Mouse (Mus musculus) intestine, embryonic 15.5 days (tissue): ENCODE results near the gene Slc35g3. TPM values are rescaled to one million over a fixed set of nuclear protein-coding genes. Genes with fewer than 3 reads are reported as not detected.
A peak's percentile ranks its signal among the peaks of the same experiment; 100 is the strongest.
"Not testable (repeated sequence)": the region's sequence is repeated elsewhere in the genome, so short reads cannot be mapped to it uniquely, and the experiment has no call there.

Experiments used
- ATAC-seq: fragments of 200-750 bp; cut with Nextera tagmentation; 2 replicates; pipeline ENCODE4 v1.8.0; 2017; ENCODE audit warnings: moderate TSS enrichment, moderate library complexity
- H3K27ac ChIP-seq: fragments of 300-500 bp; sonication (generic); 2 replicates; pipeline ENCODE4 v1.5.1; 2015; ENCODE audit warnings: mild to moderate bottlenecking, inconsistent platforms
- H3K27me3 ChIP-seq: fragments of 300-500 bp; sonication (generic); replicated peaks from 2 replicates; pipeline ENCODE4 v1.6.1; 2015; ENCODE audit warnings: inconsistent platforms
- H3K36me3 ChIP-seq: fragments of 300-500 bp; sonication (generic); 2 replicates; pipeline ENCODE4 v1.6.1; 2015; ENCODE audit warnings: inconsistent platforms
- H3K4me1 ChIP-seq: fragments of 300-500 bp; sonication (generic); replicated peaks from 2 replicates; pipeline ENCODE4 v1.6.1; 2015; ENCODE audit warnings: inconsistent platforms
- H3K4me2 ChIP-seq: fragments of 300-500 bp; sonication (generic); replicated peaks from 2 replicates; pipeline ENCODE4 v1.6.1; 2015; ENCODE audit warnings: mild to moderate bottlenecking, inconsistent platforms
- H3K4me3 ChIP-seq: fragments of 300-500 bp; sonication (generic); replicated peaks from 2 replicates; pipeline ENCODE4 v1.5.1; 2015; ENCODE audit warnings: inconsistent platforms
- H3K9ac ChIP-seq: fragments of 300-500 bp; sonication (generic); 2 replicates; pipeline ENCODE4 v1.6.1; 2015; ENCODE audit warnings: inconsistent platforms
- H3K9me3 ChIP-seq: fragments of 300-500 bp; sonication (generic); 2 replicates; pipeline ENCODE4 v1.6.1; 2016; ENCODE audit warnings: inconsistent platforms
- WGBS: fragments of 180-500 bp; shearing (Covaris S2); methylation state at CpG from one replicate; pipeline ENCODE4 v1.1.7; 2015; 5-methylcytosine and 5-hydroxymethylcytosine counted together
- polyA plus RNA-seq: library from polyadenylated mRNA; unstranded; fragments of >200 nt; fragmentation: Nextera tagmentation; extraction: Ambion mirVana; gene quantifications from 2 replicates; pipeline ENCODE4 v1.2.1, GENCODE M21; 2015

Gene Slc35g3
- polyA plus RNA-seq, 1 experiment from 2014 or later = 0.15 TPM

GRCm38 (mm10) chr11:69760160-69760900, 1.4 kb downstream of the Slc35g3 start:
- 77% methylated on average over 14 of the region's 14 CpGs for WGBS
- Histone ChIP-seq H3K4me3 (no peak overlapping the region), H3K4me2 (peak overlapping the region; percentile 84), H3K9ac (peak overlapping the region; percentile 6; the same call in 1 of the 2 replicates), H3K27me3 (no peaks in the 10 kb centered on the region), H3K36me3 (no peaks in the 10 kb centered on the region), H3K9me3 (no peaks in the 10 kb centered on the region), H3K27ac (peak overlapping the region; percentile 99), H3K4me1 (peaks cover 31% of the 10 kb centered on the region)
- no peak for ATAC-seq

GRCm38 (mm10) chr11:69758971-69759721, 2.6 kb downstream of the Slc35g3 start:
- peak overlapping the region; percentile 64 for H3K9ac ChIP-seq
- H3K4me3 ChIP-seq = peak overlapping the region; percentile 52
- WGBS = under 1% methylated on average over 37 of the region's 37 CpGs
- ATAC-seq = peak; percentile 92
- H3K4me2 ChIP-seq = peak overlapping the region; percentile 84
- no peaks in the 10 kb centered on the region for H3K36me3 ChIP-seq
- peak overlapping the region; percentile 99 for H3K27ac ChIP-seq
- H3K4me1 ChIP-seq = peaks cover 31% of the 10 kb centered on the region
- no peaks in the 10 kb centered on the region for H3K9me3 ChIP-seq
- no peaks in the 10 kb centered on the region for H3K27me3 ChIP-seq

- no peaks in the 10 kb centered on the region for H3K27me3 ChIP-seq
- WGBS = 0% methylated on average over 36 of the region's 36 CpGs
- H3K4me3 ChIP-seq = peak within 1 kb of the TSS; percentile 52
- no peaks in the 10 kb centered on the region for H3K9me3 ChIP-seq
- peak within 1 kb of the TSS; percentile 99 for H3K27ac ChIP-seq
- peak; percentile 98 for ATAC-seq
- peak within 1 kb of the TSS; percentile 64 for H3K9ac ChIP-seq
- no peaks in the 10 kb centered on the region for H3K36me3 ChIP-seq
- H3K4me1 ChIP-seq = peaks cover 31% of the 10 kb centered on the region
- peak within 1 kb of the TSS; percentile 84 for H3K4me2 ChIP-seq
Observed at GRCm38 (mm10) chr11:69758478-69758970, 3.2 kb downstream of the Slc35g3 start, which contains the start of gene Polr2a. Gene Polr2a (minus strand): TSS chr11:69758637.

GRCm38 (mm10) chr11:69758090-69758456, 3.7 kb downstream of the Slc35g3 start:
- under 1% methylated on average over 26 of the region's 26 CpGs for whole genome bisulfite sequencing
- peak; percentile 89 for ATAC-seq
- H3K36me3 ChIP-seq = no peaks in the 10 kb centered on the region
- H3K9me3 ChIP-seq = no peaks in the 10 kb centered on the region
- peaks cover 32% of the 10 kb centered on the region for H3K4me1 ChIP-seq
- H3K27me3 ChIP-seq = no peaks in the 10 kb centered on the region
- H3K27ac ChIP-seq = peak overlapping the region; percentile 99
- H3K4me3 ChIP-seq = peak overlapping the region; percentile 52
- H3K9ac ChIP-seq = peak overlapping the region; percentile 60
- H3K4me2 ChIP-seq = peak overlapping the region; percentile 84

- Histone ChIP-seq H3K4me1 (peaks cover 38% of the 10 kb centered on the region), H3K4me3 (peak overlapping the region; percentile 52), H3K4me2 (peak overlapping the region; percentile 84), H3K9me3 (no peaks in the 10 kb centered on the region), H3K9ac (peak overlapping the region; percentile 60), H3K36me3 (no peaks in the 10 kb centered on the region), H3K27ac (peak overlapping the region; percentile 99), H3K27me3 (no peaks in the 10 kb centered on the region)
- ATAC-seq = no peak
- 37% methylated on average over 9 of the region's 9 CpGs for WGBS
Observed at GRCm38 (mm10) chr11:69757303-69758089, 4.3 kb downstream of the Slc35g3 start.

GRCm38 (mm10) chr11:69754701-69755100, 7.1 kb downstream of the Slc35g3 start:
- ATAC-seq = no peak
- H3K9me3 ChIP-seq = no peaks in the 10 kb centered on the region
- H3K9ac ChIP-seq = no peak overlapping the region
- WGBS = 52% methylated on average over 3 of the region's 3 CpGs
- no peaks in the 10 kb centered on the region for H3K27me3 ChIP-seq
- peaks cover 29% of the 10 kb centered on the region for H3K4me1 ChIP-seq
- H3K4me3 ChIP-seq = no peak overlapping the region
- H3K27ac ChIP-seq = no peak overlapping the region
- no peaks in the 10 kb centered on the region for H3K36me3 ChIP-seq
- H3K4me2 ChIP-seq = 0 out of 2 replicates have a peak overlapping the region, but pooled peaks have one; percentile 7

- no peak overlapping the region for H3K27ac ChIP-seq
- 88% methylated on average over 5 of the region's 5 CpGs for WGBS
- H3K36me3 ChIP-seq = no peaks in the 10 kb centered on the region
- no peak overlapping the region for H3K9ac ChIP-seq
- H3K27me3 ChIP-seq = no peaks in the 10 kb centered on the region
- peaks cover 26% of the 10 kb centered on the region for H3K4me1 ChIP-seq
- no peak for ATAC-seq
- no peak overlapping the region for H3K4me2 ChIP-seq
- H3K4me3 ChIP-seq = no peak overlapping the region
- no peaks in the 10 kb centered on the region for H3K9me3 ChIP-seq
Observed at GRCm38 (mm10) chr11:69754233-69754632, 7.5 kb downstream of the Slc35g3 start.

- H3K4me2 ChIP-seq = no peak overlapping the region
- no peak overlapping the region for H3K9ac ChIP-seq
- no peaks in the 10 kb centered on the region for H3K9me3 ChIP-seq
- no peak for ATAC-seq
- no peak overlapping the region for H3K4me3 ChIP-seq
- H3K36me3 ChIP-seq = 0 out of 2 replicates have a peak, but pooled peaks cover 3% of the 10 kb centered on the region
- H3K27me3 ChIP-seq = no peaks in the 10 kb centered on the region
- H3K4me1 ChIP-seq = peaks cover 26% of the 10 kb centered on the region
- H3K27ac ChIP-seq = no peak overlapping the region
Observed at GRCm38 (mm10) chr11:69752686-69753085, 9.1 kb downstream of the Slc35g3 start.

- H3K27me3 ChIP-seq = no peaks in the 10 kb centered on the region
- ATAC-seq = no peak
- H3K36me3 ChIP-seq = peaks cover 9% of the 10 kb centered on the region
- peaks cover 20% of the 10 kb centered on the region for H3K4me1 ChIP-seq
- H3K9me3 ChIP-seq = no peaks in the 10 kb centered on the region
- WGBS = 58% methylated on average over 3 of the region's 3 CpGs
- H3K9ac ChIP-seq = no peak overlapping the region
- no peak overlapping the region for H3K4me3 ChIP-seq
- no peak overlapping the region for H3K27ac ChIP-seq
- H3K4me2 ChIP-seq = no peak overlapping the region
Observed at GRCm38 (mm10) chr11:69751635-69752034, 10.1 kb downstream of the Slc35g3 start.

- not testable (repeated sequence) for H3K4me1 ChIP-seq, H3K9me3 ChIP-seq, H3K27me3 ChIP-seq, H3K4me3 ChIP-seq, ATAC-seq, H3K4me2 ChIP-seq, H3K9ac ChIP-seq, H3K27ac ChIP-seq
- peaks cover 25% of the 10 kb centered on the region for H3K36me3 ChIP-seq
- WGBS = 88% methylated on average over 2 of the region's 3 CpGs
Observed at GRCm38 (mm10) chr11:69731408-69731807, 30.4 kb downstream of the Slc35g3 start.

GRCm38 (mm10) chr11:69729063-69729462, 32.7 kb downstream of the Slc35g3 start:
- Histone ChIP-seq H3K4me1 (no peaks in the 10 kb centered on the region), H3K9me3 (no peaks in the 10 kb centered on the region), H3K4me2 (no peak overlapping the region), H3K4me3 (no peak overlapping the region), H3K27me3 (no peaks in the 10 kb centered on the region), H3K27ac (no peak overlapping the region), H3K9ac (no peak overlapping the region), H3K36me3 (peaks cover 3% of the 10 kb centered on the region)
- ATAC-seq = no peak
- 35% methylated on average over 3 of the region's 3 CpGs for WGBS

GRCm38 (mm10) chr11:69725951-69726350, 35.8 kb downstream of the Slc35g3 start:
- 42% methylated on average over 5 of the region's 5 CpGs for WGBS
- H3K27ac ChIP-seq = no peak overlapping the region

More at GRCm38 (mm10) chr11:69725951-69726350, 35.8 kb downstream of the Slc35g3 start:
- Histone ChIP-seq H3K4me2 (no peak overlapping the region), H3K9ac (no peak overlapping the region), H3K4me3 (no peak overlapping the region), H3K36me3 (no peaks in the 10 kb centered on the region), H3K9me3 (no peaks in the 10 kb centered on the region), H3K4me1 (no peaks in the 10 kb centered on the region), H3K27me3 (no peaks in the 10 kb centered on the region)
- no peak for ATAC-seq
